Mouse (Mus musculus) left cerebral cortex, postnatal 10 days (tissue): ENCODE results near the gene Krt79. TPM values are rescaled to one million over a fixed set of nuclear protein-coding genes. Genes with fewer than 3 reads are reported as not detected.

Experiments
- microRNA-seq: library from miRNA; unstranded; fragments of <30 nt; microRNA quantifications from one replicate; pipeline ENCODE4 v1.2.0, GENCODE M21; 2022
- total RNA-seq, 2 experiments: library from RNA; stranded (reverse); gene quantifications; 2 replicates each; pipeline ENCODE4 v1.2.3; 2021

Krt79 gene
- total RNA-seq, 2 experiments from 2014 or later, result not detected

Small RNA genes within 50 kb of the gene (microRNA-seq; reads per million reads assigned to microRNA genes)
- not detected for gene Gm44356

Other genes starting within 250 kb of the Krt79 start
- gene Krt6a, start 246.0 kb downstream of the Krt79 start, total RNA-seq, result not detected
- not detected for gene Krt5, start 227.4 kb downstream of the Krt79 start, total RNA-seq
- gene Krt71, start 197.2 kb downstream of the Krt79 start, total RNA-seq, result not detected
- not detected for gene Krt72, start 153.9 kb downstream of the Krt79 start, total RNA-seq
- gene Krt73, start 138.0 kb downstream of the Krt79 start, total RNA-seq, result 1 to 10 TPM; 1.0 to 1.6 TPM
- under 1 TPM; 0.16 to 0.34 TPM for gene Krt2, start 122.2 kb downstream of the Krt79 start, total RNA-seq
- gene Krt1, start 89.5 kb downstream of the Krt79 start, total RNA-seq, result 1 to 10 TPM; 4.4 to 4.5 TPM
- 10 to 100 TPM; 13.1 to 17.9 TPM for gene Krt77, start 70.6 kb downstream of the Krt79 start, total RNA-seq
- not detected for gene Krt76, start 47.4 kb downstream of the Krt79 start, total RNA-seq
- not detected for gene Krt4, start 15.6 kb downstream of the Krt79 start, total RNA-seq
- under 1 TPM in 1 of 2 experiments, not detected in 1; 0.09 TPM for gene Krt78, start 14.0 kb upstream of the Krt79 start, total RNA-seq
- not detected for gene Krt8, start 64.2 kb upstream of the Krt79 start, total RNA-seq
- under 1 TPM in 1 of 2 experiments, not detected in 1; 0.77 TPM for gene Krt18, start 87.9 kb upstream of the Krt79 start, total RNA-seq
- gene Eif4b, start 133.4 kb upstream of the Krt79 start, total RNA-seq, result 100 to 1,000 TPM; 176 to 177 TPM
- gene Tns2, start 160.1 kb upstream of the Krt79 start, total RNA-seq, result 10 to 100 TPM; 12.2 to 13.1 TPM
- gene Spryd3, start 195.9 kb upstream of the Krt79 start, total RNA-seq, result 100 to 1,000 TPM; 149 to 150 TPM
- 1 to 10 TPM; 3.1 to 4.1 TPM for gene Igfbp6, start 204.0 kb upstream of the Krt79 start, total RNA-seq
- under 1 TPM in 1 of 2 experiments, not detected in 1; 0.16 TPM for gene Soat2, start 210.2 kb upstream of the Krt79 start, total RNA-seq